Comparison of ENCODE assay signal across 20 mouse cellular contexts in genomic region chr12:115012751-115013150, GRCm38 (mm10).
"Had no signal": no experiment of that assay in that cellular context is flagged by ENCODE, and none has a peak within 500 bp of the region (broad histone marks: within the 10 kb centered on the region; RNA-seq: fewer than 3 reads in every experiment).

No protein-coding gene starts in this region.

- ATAC-seq: liver, postnatal 0 days; lung, postnatal 0 days; midbrain, embryonic 16.5 days had no signal

- DNase-seq: liver, postnatal 0 days; lung, adult 2 months; lung, postnatal 14 days; lung, postnatal 4 days; midbrain, embryonic 14.5 days; retina, postnatal 1 day; right cerebral cortex, adult 18-20 months; right cerebral cortex, postnatal 25 days; right cerebral cortex, postnatal 4 days; spleen, adult 18-20 months; thymus, adult 18-20 months; thymus, postnatal 14 days; thymus, postnatal 36 days had no signal

- H3K36me3 ChIP-seq: lung, embryonic 15.5 days; midbrain, embryonic 10.5 days; midbrain, embryonic 12.5 days; neural tube, embryonic 13.5 days; neural tube, embryonic 15.5 days had no signal

- H3K4me2 ChIP-seq: lung, embryonic 15.5 days; midbrain, embryonic 12.5 days; neural tube, embryonic 13.5 days; neural tube, embryonic 15.5 days had no signal

- H3K9ac ChIP-seq: liver, postnatal 0 days; lung, embryonic 15.5 days; midbrain, embryonic 12.5 days; neural tube, embryonic 13.5 days; neural tube, embryonic 15.5 days had no signal

- H3K4me3 ChIP-seq: lung, embryonic 15.5 days; midbrain, embryonic 10.5 days; midbrain, embryonic 12.5 days; neural tube, embryonic 13.5 days; neural tube, embryonic 15.5 days had no signal

- H3K27ac ChIP-seq: lung, embryonic 15.5 days; midbrain, embryonic 10.5 days; midbrain, embryonic 12.5 days; neural tube, embryonic 13.5 days; neural tube, embryonic 15.5 days had no signal

- H3K9me3 ChIP-seq: lung, embryonic 15.5 days had no signal

- H3K4me1 ChIP-seq: lung, embryonic 15.5 days; midbrain, embryonic 10.5 days; midbrain, embryonic 12.5 days; neural tube, embryonic 13.5 days; neural tube, embryonic 15.5 days had no signal

- H3K27me3 ChIP-seq: lung, embryonic 15.5 days; midbrain, embryonic 12.5 days; neural tube, embryonic 13.5 days; neural tube, embryonic 15.5 days had no signal
